Mouse (Mus musculus): Measurements from ENCODE around the gene Mesd. TPM values are rescaled to one million over a fixed set of nuclear protein-coding genes. Genes with fewer than 3 reads are reported as not detected.

Gene Mesd
- polyA plus RNA-seq (2015; fragmentation: Nextera tagmentation; extraction: Ambion mirVana), result 37.6 and 40.5 TPM in 2 replicates

DNA sequence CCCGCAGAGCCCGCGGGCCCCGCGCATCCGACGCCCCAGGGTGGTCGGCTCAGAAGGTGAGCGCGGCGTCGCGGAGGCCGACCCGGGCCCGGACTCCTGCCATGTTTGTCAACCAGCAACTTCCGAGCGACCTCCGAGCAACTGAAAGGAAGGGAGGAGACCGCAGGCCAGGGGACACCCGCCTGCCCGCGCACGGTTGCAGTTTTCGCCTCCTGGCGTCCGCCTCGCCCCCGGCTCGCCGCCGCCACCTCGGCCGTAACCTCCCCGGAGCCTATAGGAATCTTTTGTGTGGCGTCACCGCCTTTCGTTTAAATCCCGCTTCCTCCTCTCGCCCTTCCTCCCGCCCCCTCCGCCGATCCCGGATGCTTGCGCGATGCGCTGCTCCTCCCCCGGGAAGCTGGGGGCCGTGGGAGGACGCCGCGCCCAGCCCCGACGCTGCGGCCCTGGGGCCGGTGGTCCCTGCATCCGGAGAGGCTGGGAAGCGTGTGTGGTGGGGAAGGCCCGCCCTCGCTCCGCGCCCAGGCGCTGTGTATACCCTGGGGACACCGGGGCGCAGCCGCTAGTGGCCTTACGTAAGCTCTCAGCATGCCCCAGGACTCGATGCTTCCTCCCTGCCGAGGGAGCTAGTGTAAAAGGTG lies at the start of gene Mesd, which contains the start of gene Tlnrd1:
Gene Mesd, plus strand, starts transcription at position 446 of the 638 bp plus-strand sequence.
Gene Tlnrd1, minus strand, starts transcription at position 285 of the 638 bp plus-strand sequence.
- ATAC-seq (ENCODE audit: low read depth), result peak; percentile 61
- H3K9ac ChIP-seq (ENCODE audit: low read depth, low read length), result peak within 1 kb of the TSS; percentile 88
- H3K36me3 ChIP-seq (ENCODE audit: control insufficient read depth, insufficient read depth), result peaks cover 11% of the 10 kb centered on the region
- H3K27ac ChIP-seq (ENCODE audit: low read length), result peak within 1 kb of the TSS; percentile 99
- H3K9me3 ChIP-seq (replicated peaks; ENCODE audit: control insufficient read depth, low read length), result no peaks in the 10 kb centered on the region
- no peaks in the 10 kb centered on the region for H3K27me3 ChIP-seq (ENCODE audit: control insufficient read depth, insufficient read depth, low read depth, low read length)
- peak within 1 kb of the TSS; percentile 82 for H3K4me2 ChIP-seq (ENCODE audit: low read depth, low read length)
- H3K4me3 ChIP-seq (ENCODE audit: low read depth, low read length), result peak within 1 kb of the TSS; percentile 77
- WGBS (ENCODE audit: insufficient replicate concordance), result under 1% methylated on average over 66 of the region's 69 CpGs
- peaks cover 53% of the 10 kb centered on the region for H3K4me1 ChIP-seq (ENCODE audit: control insufficient read depth, low read depth, low read length)

- no peaks in the 10 kb centered on the region for H3K27me3 ChIP-seq (ENCODE audit: control insufficient read depth, insufficient read depth, low read depth, low read length)
- no peak overlapping the region for H3K9ac ChIP-seq (ENCODE audit: low read depth, low read length)
- no peaks in the 10 kb centered on the region for H3K9me3 ChIP-seq (replicated peaks; ENCODE audit: control insufficient read depth, low read length)
- H3K27ac ChIP-seq (ENCODE audit: low read length), result no peak overlapping the region
- H3K36me3 ChIP-seq (ENCODE audit: control insufficient read depth, insufficient read depth), result no peaks in the 10 kb centered on the region
- ATAC-seq (ENCODE audit: low read depth), result no peak
- H3K4me1 ChIP-seq (ENCODE audit: control insufficient read depth, low read depth, low read length), result no peaks in the 10 kb centered on the region
- H3K4me2 ChIP-seq (ENCODE audit: low read depth, low read length), result no peak overlapping the region
- WGBS (ENCODE audit: insufficient replicate concordance), result 41% methylated on average over 5 of the region's 5 CpGs
- no peak overlapping the region for H3K4me3 ChIP-seq (ENCODE audit: low read depth, low read length)
Observed at GRCm38 (mm10) chr7:83838525-83839224, 45.6 kb upstream of the Mesd start.

DNA sequence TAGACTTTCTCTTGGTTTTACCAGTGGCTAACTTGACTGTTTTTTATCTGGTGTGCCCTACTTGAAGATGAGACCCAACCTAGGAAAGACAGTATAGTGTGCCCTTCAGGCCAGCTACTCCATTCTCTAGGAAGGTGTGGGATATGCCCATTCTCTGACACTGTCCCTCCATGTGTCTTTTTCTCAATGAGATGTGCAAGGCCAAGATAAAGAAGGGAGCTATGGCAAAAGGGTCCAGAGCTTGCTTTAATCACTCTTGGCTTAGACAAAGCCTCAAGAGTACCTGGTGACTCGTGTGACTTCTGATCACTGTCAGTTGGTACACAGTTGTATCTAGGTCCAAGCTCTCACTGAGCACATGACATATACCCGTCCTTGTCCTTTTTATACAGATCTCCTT lies 44.2 kb upstream of the Mesd start:
- no peaks in the 10 kb centered on the region for H3K36me3 ChIP-seq (ENCODE audit: control insufficient read depth, insufficient read depth)
- 53% methylated on average over 2 of the region's 2 CpGs for whole genome bisulfite sequencing (ENCODE audit: insufficient replicate concordance)
- H3K9me3 ChIP-seq (replicated peaks; ENCODE audit: control insufficient read depth, low read length), result no peaks in the 10 kb centered on the region
- no peak for ATAC-seq (ENCODE audit: low read depth)
- H3K27ac ChIP-seq (ENCODE audit: low read length), result no peak overlapping the region
- no peak overlapping the region for H3K4me2 ChIP-seq (ENCODE audit: low read depth, low read length)
- no peak overlapping the region for H3K4me3 ChIP-seq (ENCODE audit: low read depth, low read length)
- no peaks in the 10 kb centered on the region for H3K4me1 ChIP-seq (ENCODE audit: control insufficient read depth, low read depth, low read length)
- H3K27me3 ChIP-seq (ENCODE audit: control insufficient read depth, insufficient read depth, low read depth, low read length), result no peaks in the 10 kb centered on the region
- H3K9ac ChIP-seq (ENCODE audit: low read depth, low read length), result no peak overlapping the region

GRCm38 (mm10) chr7:83842486-83843259 lies 41.6 kb upstream of the Mesd start:
- H3K4me2 ChIP-seq (ENCODE audit: low read depth, low read length), result no peak overlapping the region
- no peaks in the 10 kb centered on the region for H3K36me3 ChIP-seq (ENCODE audit: control insufficient read depth, insufficient read depth)

DNA sequence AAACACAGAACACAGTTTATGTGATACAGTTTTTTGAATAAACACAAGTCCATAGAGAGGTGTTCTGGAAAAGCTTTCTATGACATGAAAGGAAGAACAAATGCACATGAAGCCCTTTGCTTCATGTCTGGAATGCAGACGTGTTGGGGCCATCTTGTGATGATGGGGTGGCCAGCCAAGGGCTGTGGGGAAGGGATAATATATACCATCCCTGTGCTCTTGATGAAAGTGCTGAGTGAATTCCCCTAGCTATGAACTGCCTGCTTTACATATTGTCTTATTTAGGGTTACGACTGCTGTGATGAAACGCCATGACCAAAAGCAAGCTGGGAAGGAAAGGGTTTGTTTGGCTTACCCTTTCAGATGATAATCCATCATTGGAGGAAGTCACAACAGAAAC lies 39.5 kb upstream of the Mesd start:
- Histone ChIP-seq H3K9me3 (replicated peaks; ENCODE audit: control insufficient read depth, low read length) (no peaks in the 10 kb centered on the region), H3K4me3 (ENCODE audit: low read depth, low read length) (no peak overlapping the region), H3K4me1 (ENCODE audit: control insufficient read depth, low read depth, low read length) (no peaks in the 10 kb centered on the region), H3K4me2 (ENCODE audit: low read depth, low read length) (no peak overlapping the region), H3K9ac (ENCODE audit: low read depth, low read length) (no peak overlapping the region), H3K27ac (ENCODE audit: low read length) (no peak overlapping the region), H3K36me3 (ENCODE audit: control insufficient read depth, insufficient read depth) (no peaks in the 10 kb centered on the region), H3K27me3 (ENCODE audit: control insufficient read depth, insufficient read depth, low read depth, low read length) (no peaks in the 10 kb centered on the region)
- ATAC-seq (ENCODE audit: low read depth), result no peak
- 67% methylated on average over 3 of the region's 3 CpGs for WGBS (ENCODE audit: insufficient replicate concordance)

More at GRCm38 (mm10) chr7:83842486-83843259, 41.6 kb upstream of the Mesd start:
- ATAC-seq (ENCODE audit: low read depth), result peak; percentile 24; the same call in 1 of the 2 replicates
- 25% methylated on average over 6 of the region's 6 CpGs for WGBS (ENCODE audit: insufficient replicate concordance)
- Histone ChIP-seq H3K9me3 (replicated peaks; ENCODE audit: control insufficient read depth, low read length) (no peaks in the 10 kb centered on the region), H3K27ac (ENCODE audit: low read length) (no peak overlapping the region), H3K27me3 (ENCODE audit: control insufficient read depth, insufficient read depth, low read depth, low read length) (no peaks in the 10 kb centered on the region), H3K9ac (ENCODE audit: low read depth, low read length) (no peak overlapping the region), H3K4me3 (ENCODE audit: low read depth, low read length) (no peak overlapping the region), H3K4me1 (ENCODE audit: control insufficient read depth, low read depth, low read length) (no peaks in the 10 kb centered on the region)

DNA sequence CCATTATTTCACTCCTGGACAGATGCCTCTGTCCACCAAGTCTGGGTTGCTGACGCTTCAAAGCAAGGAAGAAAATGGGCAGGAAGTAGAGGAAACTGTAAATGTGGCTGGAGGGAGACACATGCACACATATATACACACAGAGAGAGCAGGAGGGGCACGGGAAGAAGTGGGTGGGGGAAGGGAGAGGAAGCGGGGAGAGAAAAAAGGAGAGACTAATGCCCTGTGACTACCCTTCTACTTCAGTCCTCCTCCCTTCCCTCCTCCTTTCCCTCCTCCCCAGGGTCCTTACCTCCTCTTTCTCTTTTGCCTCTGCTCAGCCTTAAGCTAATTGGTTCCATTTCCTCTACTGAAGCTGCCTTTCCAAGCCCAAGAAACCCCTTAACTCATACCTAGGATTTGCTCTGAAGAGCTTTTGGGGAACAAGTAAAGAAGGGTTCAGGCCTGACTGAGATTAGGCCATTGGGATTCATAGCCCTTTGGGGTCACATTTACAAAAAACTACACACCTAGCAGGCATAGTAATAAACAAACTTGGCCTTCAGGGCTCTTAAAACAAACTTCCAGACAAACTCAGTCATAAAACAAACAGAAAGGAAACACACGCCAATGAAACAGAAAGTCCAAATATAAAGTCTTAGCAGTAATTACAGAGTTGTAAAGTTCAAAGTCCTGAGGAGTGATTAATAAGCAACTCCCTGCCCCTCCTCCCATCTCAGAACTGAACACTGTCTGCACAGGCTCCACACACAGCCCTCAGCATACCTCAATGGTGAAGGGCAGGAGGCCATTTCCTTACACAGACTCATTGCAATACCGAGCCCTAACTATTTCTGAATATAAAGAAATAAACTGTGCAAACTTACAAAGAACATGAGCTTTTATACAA lies 36.8 kb upstream of the Mesd start:
- Histone ChIP-seq H3K4me2 (ENCODE audit: low read depth, low read length) (no peak overlapping the region), H3K9me3 (replicated peaks; ENCODE audit: control insufficient read depth, low read length) (no peaks in the 10 kb centered on the region), H3K4me3 (ENCODE audit: low read depth, low read length) (no peak overlapping the region), H3K4me1 (ENCODE audit: control insufficient read depth, low read depth, low read length) (no peaks in the 10 kb centered on the region), H3K27me3 (ENCODE audit: control insufficient read depth, insufficient read depth, low read depth, low read length) (no peaks in the 10 kb centered on the region), H3K27ac (ENCODE audit: low read length) (no peak overlapping the region), H3K36me3 (ENCODE audit: control insufficient read depth, insufficient read depth) (no peaks in the 10 kb centered on the region), H3K9ac (ENCODE audit: low read depth, low read length) (no peak overlapping the region)
- WGBS (ENCODE audit: insufficient replicate concordance), result 33% methylated on average over 5 of the region's 5 CpGs
- peak; percentile 68 for ATAC-seq (ENCODE audit: low read depth)

GRCm38 (mm10) chr7:83851569-83852380 lies 32.5 kb upstream of the Mesd start:
- Histone ChIP-seq H3K27ac (ENCODE audit: low read length) (no peak overlapping the region), H3K9me3 (replicated peaks; ENCODE audit: control insufficient read depth, low read length) (no peaks in the 10 kb centered on the region), H3K4me1 (ENCODE audit: control insufficient read depth, low read depth, low read length) (no peaks in the 10 kb centered on the region), H3K27me3 (ENCODE audit: control insufficient read depth, insufficient read depth, low read depth, low read length) (no peaks in the 10 kb centered on the region), H3K9ac (ENCODE audit: low read depth, low read length) (no peak overlapping the region), H3K4me2 (ENCODE audit: low read depth, low read length) (no peak overlapping the region), H3K36me3 (ENCODE audit: control insufficient read depth, insufficient read depth) (no peaks in the 10 kb centered on the region), H3K4me3 (ENCODE audit: low read depth, low read length) (no peak overlapping the region)
- ATAC-seq (ENCODE audit: low read depth), result peak; percentile 43
- 52% methylated on average over 5 of the region's 5 CpGs for WGBS (ENCODE audit: insufficient replicate concordance)

Data from liver, embryonic 16.5 days (tissue).